Mouse (Mus musculus) testis, postnatal 14 days (tissue): ENCODE data around the gene Slc12a8.

Experiments
- DNase-seq: peaks from one replicate; pipeline ENCODE4 v3.0.0; 2021; ENCODE audit warnings: low spot score

The Slc12a8 gene

DNA sequence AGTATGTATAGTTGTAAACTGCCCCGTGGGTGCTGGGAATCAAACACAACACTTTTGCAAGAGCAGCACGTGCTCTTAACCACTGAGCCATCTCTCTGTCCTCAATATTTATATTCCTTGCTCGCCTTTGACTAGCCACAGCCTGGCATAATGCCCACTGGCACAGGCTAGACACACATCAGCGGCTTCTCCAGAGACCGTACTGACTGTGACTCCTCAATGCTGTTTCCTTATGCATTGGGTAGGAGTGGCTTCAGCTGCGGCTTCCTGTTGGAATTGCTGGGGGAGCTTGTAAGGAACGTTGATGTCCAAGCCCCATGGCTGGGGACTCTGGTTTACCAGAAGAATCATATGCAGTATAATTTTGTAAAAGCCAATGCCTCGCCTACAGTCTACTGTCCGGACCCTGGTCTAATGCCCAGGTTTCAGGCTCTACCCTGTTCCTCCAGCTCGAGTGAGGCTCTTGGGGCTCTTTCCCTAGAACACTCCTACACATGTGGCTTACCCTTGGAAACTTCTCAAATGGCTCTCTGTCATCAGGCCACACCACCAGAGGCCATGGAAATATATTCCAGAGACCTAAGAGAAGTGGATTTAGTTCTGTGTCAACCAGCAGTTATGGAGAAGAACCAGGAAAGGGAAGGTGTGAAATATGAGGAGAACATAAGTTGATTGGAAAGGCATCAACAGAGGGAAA is 158.2 kb downstream of the Slc12a8 start:
- no peak for DNase-seq

DNA sequence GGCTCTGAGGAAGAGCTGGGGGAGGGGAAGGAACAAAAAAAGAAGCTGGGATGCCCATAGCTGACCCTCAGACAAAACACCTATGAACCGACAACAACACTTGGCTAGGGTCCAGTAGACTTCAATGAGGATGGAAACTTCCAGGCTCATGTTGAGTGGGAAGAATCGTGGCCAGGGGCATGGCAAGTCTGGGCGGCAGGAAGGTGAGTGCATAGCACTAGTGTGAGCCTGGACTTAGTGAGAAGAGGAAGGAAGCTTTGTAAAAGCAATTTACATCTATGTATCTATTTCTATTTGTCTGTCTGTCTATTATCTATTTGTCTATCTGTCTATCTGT is 158.7 kb downstream of the Slc12a8 start:
- DNase-seq: no peak

DNA sequence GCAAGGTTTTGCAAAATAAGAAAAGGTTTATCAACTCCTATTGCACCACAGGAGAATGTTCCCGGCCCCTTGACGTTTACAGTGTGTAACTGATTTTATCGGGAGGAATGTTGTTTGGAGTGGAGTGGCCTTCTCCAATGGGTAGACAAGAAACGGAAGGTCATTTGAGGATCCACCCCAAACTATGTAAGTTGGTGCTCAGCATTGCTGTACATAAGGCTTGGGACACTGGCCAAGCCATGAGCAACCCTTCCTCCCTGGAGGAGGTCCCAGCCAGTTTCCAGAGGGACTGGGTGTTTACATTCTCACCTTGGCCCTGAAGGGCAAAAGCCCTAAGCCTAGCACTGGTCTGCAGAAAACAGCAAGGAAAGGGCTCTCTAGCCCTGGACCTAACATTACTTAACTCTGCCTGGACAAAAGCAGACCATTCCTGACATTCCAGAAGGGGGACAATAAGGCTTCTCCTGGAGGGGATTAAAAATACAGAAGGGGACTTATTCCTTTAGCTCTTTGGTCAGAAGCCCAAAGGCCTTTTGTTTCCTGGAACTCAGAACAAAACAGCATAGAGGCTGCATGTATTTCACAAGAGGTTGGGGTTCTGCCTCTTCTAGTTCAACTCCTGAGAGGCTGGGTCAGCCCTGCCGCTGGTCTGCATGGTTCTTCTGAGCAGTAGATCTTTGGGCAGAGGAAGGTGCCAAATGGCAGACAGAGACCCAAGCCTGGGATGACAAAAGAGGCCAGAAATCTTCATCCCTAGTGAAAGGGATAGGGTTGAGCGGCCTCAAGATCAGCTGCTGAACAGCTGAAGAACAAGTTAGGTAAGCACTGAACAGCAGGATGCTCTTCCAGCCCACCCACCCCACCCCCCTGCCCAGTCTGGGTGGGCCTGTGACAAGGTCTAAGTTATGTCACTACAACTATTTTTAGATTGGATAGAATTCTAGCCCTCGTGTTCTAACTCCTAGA is 159.5 kb downstream of the Slc12a8 start:
- DNase-seq: peak; percentile 45

DNA sequence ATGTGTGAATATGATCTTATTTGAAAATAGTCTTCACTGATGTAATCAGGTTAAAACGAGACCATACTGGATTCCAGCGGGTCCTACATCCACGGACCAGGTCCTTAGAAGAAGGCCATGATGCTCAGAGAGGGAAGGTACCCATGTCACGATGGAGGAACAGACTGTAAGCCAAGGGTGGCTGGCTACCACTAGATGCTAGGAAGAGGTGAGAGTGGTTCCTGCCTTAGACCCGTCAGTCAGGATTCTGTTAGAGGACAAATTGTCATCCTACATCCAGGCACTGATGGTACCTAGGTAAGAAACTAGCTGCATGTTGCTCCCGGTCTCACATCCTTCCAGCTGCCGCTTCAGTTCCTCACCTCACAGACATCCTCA is 160.2 kb downstream of the Slc12a8 start:
- no peak for DNase-seq

DNA sequence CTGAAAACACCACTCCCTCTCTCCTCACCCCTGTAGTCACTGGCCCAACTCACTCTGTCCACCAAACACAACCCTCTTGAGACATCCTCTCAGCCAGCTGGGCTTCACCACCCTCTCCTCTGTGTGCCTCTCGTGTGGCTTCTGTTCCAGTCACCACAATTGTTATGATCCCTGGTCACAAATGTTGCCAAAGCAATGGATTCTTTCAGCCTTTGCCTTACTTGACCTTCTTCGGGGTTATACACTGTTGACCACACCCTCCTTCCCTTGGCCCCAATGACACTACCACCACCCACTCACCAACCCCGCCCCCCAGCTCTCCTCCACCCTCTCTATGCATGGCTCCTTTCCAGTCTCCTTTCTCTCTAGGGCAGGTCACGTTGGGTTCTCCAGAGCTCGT is 160.8 kb downstream of the Slc12a8 start:
- no peak for DNase-seq

DNA sequence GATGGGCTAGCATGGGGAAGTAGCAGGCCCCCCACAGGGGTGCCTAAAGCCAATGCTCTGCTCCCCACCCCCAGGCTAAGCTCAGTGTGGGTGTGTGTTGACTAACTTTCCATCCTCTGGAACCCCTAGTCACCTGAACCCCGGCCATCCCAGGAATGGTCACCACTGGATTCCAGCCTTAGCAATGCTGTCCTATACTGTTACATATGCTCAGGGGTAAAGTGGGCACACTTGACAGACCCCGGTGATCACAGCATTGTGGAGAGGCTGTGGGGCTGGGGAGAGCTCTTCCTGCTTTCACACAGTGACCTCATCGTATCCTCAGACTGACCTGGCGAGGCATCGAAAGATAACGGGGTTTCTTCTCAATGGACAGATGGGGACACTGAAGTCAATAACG is 163.1 kb downstream of the Slc12a8 start:
- no peak for DNase-seq

DNA sequence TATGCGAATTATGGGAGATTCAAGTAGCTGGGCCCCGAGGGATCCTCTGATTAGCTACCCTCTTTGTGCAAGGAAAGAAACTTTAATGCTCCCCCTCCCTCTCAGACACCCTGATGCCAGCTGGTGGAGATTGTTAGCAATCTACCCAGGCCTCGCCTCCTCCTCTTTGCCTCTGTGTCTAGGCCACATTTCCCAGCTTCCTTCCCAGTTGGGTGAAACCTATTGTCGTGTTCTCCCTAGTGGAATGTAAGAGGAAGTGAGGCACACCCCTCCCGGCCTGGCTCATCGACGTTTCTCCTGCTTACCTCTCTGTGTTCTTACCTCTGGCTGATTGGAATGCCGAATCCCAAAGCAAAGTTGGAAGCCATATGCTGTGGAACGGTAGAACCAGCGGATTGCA is 163.7 kb downstream of the Slc12a8 start:
- no peak for DNase-seq

DNA sequence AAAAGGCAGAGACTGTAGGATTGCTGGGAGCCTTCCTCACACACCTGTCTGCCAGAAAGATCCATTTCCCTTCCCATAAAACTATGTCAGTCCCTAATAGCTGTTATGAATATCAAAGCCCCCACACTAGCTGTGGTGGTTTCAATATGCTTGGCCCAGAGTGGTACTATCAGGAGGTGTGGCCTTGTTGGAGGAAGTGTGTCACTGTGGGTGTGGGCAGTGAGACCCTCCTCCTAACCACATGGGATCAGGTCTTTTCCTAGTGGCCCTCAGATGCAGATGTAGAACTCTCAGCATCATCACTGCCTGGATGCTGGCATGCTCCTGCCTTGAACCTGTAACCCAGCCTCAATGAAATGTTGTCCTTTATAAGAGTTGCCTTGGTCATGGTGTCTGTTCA is 164.5 kb downstream of the Slc12a8 start:
- DNase-seq: no peak

DNA sequence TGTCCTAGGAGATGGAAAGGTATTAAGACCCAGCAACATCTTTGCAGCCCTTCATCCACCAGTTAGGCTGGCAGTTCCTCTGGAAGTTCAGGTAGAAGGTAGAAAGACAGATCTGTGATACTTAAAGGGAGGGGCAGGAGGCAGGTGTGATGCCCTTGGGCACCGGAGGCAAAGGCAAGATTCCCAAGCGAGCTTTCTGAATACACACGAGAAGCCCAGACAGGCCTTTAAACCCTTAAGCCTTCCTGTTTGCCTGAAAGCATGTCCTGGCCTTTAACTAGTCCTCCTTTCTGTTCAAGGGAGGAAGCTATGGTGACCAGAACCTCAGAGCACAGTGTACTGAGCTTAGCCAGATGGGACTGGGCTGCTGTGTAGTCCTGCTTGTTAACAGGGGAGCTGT is 165.5 kb downstream of the Slc12a8 start:
- DNase-seq: no peak

DNA sequence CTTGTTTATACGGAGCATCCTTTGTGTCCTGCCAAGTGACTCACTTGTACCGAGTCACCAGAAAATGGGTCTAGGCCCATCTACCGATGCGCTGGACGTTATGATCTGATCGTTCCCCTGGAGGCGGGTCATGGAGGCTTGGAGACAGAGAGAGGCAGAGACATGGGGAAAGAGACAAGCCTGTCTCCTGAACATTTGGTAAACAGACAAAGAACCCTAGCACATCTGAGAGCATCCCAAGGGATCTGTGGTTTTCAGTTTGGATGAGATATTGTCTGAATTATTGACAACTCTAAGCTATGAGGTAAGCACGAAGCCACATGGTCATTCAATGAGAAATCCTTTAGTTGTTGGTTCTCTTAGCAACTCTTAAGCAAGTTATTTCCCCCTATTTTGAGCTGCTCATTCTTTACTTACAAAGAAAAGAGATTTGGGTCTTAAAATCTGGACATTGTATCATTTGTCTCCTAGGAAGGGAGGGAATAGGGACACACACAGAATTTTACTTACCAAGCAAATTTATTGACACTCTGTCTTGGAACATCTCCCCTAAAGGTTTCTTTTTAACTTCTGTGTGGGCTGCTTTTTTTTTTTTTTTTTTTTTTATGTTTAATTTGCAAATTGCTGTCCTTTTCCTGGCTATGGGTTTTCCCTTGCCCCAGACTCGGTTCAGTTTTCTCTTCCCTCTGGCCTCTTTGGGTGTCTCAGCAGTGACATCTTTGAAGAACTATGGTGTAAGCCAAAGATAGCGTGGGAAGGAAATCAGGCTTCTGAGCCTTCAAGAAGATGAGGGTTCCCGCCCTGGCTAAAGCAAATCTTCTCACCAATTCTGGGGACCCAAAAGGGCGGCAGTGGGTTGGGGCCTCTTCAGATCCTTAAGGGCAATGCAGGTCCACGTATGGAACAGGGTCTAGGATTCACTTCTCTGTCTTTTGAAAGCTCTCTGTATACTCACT is 166.4 kb downstream of the Slc12a8 start:
- DNase-seq: no peak

DNA sequence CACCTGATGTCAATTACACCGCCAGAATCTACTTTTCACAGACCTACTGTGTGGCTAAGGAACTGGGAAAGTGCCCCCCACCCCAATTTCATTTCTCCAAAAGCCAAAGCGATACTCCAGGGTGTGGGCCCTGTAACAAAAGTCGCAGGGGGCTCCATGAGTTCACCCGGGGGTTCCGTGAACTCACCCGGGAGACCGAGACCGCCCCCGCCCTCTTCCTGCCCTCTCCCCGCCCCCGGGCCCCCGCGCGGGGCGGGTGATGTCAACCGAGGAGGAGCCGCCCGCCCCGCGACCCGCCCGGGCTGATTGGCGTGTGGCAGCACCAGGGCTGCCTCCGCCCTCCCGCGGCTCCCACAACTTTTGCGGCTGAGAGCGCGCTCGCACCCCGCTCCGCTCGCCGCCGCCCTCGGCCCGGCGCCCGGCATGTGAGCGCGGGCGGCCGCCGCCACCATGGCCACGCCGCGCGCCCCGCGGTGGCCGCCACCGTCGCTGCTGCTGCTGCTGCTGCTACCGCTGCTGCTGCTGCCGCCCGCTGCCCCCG is 167.1 kb downstream of the Slc12a8 start, which contains the start of gene Heg1:
Gene Heg1, plus strand, starts transcription at position 209 of the 541 bp plus-strand sequence.
- peak; percentile 59 for DNase-seq

DNA sequence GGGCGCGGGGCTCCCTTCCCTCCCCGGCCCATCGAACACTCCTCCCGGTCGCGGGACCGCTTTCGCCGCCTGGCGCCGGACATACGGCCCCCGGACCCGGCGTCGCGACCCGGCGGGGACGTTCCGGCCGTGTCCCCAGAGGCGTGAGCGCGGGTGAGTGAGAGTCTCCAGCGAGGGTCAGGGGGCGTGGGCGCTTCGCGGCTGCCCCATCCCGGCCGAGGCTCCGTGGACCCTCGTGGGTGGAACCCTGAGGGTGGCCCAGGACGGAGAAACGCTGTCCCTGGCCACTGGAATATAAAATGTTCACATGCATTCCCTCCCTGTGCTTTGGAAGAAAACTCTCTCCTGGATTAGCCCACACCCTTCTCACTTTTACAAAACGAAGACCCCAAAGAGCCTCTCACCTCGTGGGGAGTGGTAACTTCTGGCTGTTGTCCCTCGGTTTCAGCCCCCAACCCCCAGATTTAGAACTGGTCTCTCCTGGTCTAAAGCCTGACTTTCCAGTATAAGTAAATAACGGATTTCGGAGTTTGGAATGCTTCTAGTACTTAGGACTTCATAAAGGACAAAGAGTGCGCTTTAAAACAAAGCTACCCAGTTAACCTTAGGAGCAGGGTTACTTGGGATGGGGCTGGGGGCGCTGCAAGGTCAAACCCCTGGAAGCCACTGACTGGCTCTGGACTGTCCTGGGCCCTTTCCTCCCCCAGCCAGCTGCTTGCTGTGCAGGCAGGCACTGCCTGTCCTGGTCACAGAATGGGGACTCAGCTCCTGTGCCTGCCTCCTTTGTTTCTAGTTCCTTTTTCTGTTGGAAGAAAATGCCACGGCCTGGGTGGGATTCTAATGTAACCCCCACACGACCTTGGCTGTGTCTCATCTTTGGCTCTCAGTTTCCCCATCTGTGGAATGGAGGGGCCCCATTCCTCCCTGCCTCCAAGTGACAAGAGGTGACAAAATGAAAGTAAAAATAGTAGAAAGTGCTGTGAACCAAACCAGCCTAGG is 167.9 kb downstream of the Slc12a8 start:
- no peak for DNase-seq

DNA sequence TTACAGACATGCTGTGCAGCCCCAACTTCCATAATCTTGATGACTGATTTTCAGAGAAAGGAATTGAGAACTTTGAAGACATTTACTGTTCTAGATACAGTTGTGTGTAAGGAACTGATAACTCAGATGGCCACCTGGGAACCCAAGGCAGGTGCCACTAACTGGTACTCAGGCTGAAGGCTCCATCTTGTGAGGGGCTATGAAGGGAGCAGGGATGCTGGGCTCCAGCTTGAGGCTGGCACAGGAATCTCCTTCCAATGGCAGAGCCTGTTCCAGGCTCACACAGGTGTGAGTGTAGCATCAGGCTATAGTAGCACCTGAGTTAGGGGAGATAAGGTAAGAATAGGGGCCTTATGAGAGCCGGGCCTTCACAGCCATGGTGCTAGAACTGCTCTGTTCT is 168.9 kb downstream of the Slc12a8 start:
- DNase-seq: no peak

DNA sequence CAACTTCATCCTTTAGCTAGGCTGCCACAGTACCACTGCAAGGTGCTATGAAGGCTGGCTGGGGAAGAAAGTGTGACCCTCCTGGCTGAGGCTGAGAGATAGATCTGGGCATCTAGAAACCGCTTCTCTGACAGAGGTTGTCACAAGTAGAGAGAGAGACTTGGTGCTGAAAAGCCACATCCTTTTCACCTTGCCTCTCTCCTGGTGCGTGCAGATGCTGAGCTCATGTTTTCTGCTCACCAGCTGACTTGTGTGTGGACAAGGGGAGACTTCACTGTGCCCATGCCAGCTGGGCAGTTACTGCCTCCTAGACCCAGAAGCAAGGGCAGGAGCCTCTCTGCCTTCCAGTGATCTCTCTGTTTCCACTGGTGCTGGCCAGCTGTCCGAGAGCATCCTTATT is 170.6 kb downstream of the Slc12a8 start:
- no peak for DNase-seq

DNA sequence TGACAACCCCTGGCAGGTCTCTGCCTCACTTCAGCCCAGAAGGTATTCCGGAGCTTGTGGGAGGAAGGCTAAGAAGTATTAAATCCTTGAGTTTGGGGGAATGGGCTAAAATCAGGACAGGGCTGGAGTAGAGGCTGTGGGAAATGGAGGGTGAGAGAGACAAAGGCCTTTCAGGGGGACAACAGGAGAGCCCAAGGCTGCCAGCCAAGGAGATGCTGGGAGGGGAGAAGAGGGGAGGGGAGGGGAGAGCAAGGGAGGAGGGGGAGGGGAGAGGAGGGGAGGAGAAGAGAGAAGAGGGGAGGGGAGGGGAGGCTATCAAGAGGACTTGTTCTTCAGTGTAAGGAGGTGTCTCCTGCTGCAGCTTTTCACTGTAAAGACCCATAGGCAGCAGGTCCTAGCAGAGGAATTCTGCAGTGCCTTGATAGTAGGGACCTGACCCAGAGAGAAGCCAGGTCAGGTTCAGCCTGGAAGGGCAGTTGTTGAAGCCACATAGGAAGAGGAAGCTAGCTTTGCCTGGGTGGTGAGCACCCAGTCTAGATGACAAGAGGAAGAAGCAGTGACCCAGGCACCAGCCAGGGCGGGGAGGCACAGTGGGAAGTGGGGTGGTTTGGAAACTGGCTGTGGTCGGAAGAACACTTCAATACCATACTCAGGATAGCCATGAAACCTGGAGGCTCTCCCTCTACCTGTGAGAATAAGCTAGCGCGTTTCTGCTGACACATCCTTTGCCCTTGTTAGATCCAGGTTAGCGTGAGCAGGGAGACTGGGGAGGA is 174.0 kb downstream of the Slc12a8 start:
- no peak for DNase-seq

DNA sequence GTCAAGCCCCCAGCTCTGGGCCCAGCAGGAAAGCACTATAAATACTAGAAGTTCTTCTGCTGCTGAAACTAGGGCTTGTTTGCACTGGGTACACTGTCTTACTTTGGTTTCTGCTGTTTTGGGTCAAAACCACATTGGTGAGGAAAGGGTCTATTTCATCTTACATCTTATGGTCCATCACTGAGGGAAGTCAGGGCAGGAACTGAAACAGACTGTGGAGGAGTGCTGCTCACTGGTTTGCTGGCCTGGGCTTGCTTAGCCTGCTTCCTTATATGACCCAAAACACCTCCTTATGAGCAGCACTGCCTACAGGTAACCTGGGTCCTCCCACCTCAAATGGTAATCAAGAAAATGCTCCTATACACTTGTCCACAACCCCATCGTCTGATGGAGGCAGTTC is 176.4 kb downstream of the Slc12a8 start:
- DNase-seq: no peak

DNA sequence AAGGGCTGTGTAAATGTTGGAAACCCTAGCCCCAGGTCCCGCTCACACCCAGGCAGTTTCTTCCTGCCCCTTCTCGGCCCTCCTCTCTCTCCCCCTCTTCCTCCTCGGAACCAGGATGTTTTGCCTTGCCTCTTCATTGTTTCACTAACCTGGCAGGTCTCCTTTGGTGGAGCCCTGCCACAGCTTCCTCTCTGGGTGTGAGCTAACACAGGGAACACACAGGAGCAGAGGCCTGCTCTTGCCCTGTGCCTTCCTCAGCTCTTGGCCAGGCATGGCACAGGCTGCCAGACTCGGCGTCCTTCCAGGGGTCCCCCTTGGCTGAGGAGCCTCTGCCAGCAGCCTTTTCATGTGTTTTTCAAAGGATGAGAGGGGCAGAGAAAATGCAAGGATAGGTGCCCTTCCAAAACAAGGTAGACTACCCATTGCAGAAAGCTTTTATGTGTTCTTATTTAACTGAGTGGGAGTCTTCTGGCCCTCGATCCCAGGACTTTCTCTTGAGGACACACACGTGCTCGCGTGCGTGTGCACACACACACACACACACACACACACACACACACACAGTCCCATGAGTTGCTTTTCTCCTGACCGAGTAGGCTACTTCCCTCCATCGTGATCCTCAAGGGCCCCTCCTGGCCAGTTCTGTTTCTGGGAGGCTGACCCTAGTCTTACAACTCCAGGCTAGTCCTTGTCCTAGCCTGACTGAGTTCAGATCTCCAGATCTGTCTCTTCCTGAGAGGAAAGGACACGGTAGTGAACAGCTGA is 179.9 kb downstream of the Slc12a8 start:
- no peak for DNase-seq

DNA sequence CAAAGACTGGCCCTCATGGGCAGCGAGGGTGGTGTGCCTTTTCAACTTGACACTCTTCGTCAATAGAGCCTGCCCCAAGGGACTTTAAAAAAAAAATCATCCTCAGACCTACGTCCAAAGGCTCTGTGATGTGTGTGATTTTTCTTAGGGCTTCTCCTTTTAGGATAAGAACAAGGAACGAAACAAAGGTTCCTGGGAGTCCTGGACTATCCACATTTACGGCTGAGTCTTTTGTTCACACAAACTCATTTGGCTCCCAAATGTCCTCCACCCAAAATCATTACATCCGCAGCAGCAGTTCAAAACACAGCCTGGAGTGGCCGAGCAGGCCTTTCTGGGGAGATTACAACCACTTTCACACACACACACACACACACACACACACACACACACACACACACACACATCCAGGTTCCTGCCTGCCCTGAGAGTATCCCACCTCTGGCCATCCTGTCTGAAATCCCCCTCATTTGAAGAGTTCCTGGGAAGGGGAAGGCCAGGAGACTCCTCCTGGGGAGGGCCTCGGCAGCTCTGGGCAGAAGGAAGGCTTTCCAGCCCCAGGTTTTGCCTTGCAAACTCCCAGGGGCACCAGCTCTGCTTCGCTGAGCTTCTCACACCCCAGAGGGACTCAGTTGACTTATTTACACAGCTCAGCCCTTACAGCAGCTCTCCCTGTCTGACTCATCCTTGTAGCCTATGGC is 180.6 kb downstream of the Slc12a8 start:
- no peak for DNase-seq
